Mouse (Mus musculus): ENCODE results near the gene Syn3.

GRCm38 (mm10) chr10:86218984-86219383 lies 279.7 kb downstream of the Syn3 start:
- TF ChIP-seq CTCF (IDR thresholded peaks at IDR 0.05; ENCODE audit: low read depth): no peak
- no peak for TF ChIP-seq EP300 (optimal IDR thresholded peaks at IDR 0.05)
